Mouse (Mus musculus): Measurements from ENCODE around the gene Eml1. TPM values are rescaled to one million over a fixed set of nuclear protein-coding genes. Genes with fewer than 3 reads are reported as not detected.

The Eml1 gene
- total and polyA plus RNA-seq, 2 experiments from 2014 or later = 41.2 to 55.2 TPM

- H3K9me3 ChIP-seq (ENCODE audit: low read length) = no peaks in the 10 kb centered on the region
- no peaks in the 10 kb centered on the region for H3K4me1 ChIP-seq (ENCODE audit: insufficient read depth, low read length)
- 90% methylated on average over 3 of the region's 3 CpGs for WGBS
- H3K27ac ChIP-seq = no peak overlapping the region
- no peak overlapping the region for H3K4me3 ChIP-seq (ENCODE audit: low read length)
- no peak overlapping the region for H3K9ac ChIP-seq (replicated peaks; ENCODE audit: low read length)
- no peak for TF ChIP-seq CTCF (IDR thresholded peaks at IDR 0.05; ENCODE audit: low read depth)
- H3K36me3 ChIP-seq (ENCODE audit: insufficient read depth, low read length) = peaks cover 10% of the 10 kb centered on the region; the same call in 1 of the 2 replicates
- DNase-seq (ENCODE audit: low spot score) (no peak), ATAC-seq (no peak)
- no peak overlapping the region for H3K4me2 ChIP-seq (ENCODE audit: low read depth, low read length)
- H3K27me3 ChIP-seq (ENCODE audit: insufficient read depth, low read length) = no peaks in the 10 kb centered on the region
These were observed 103.7 kb downstream of the Eml1 start for GRCm38 (mm10) chr12:108474440-108474839.

GRCm38 (mm10) chr12:108478714-108479113, 108.0 kb downstream of the Eml1 start:
- TF ChIP-seq CTCF (IDR thresholded peaks at IDR 0.05; ENCODE audit: low read depth) = no peak
- DNase-seq (ENCODE audit: low spot score) (no peak), ATAC-seq (no peak)
- Histone ChIP-seq H3K4me3 (ENCODE audit: low read length) (no peak overlapping the region), H3K9me3 (ENCODE audit: low read length) (no peaks in the 10 kb centered on the region), H3K4me2 (ENCODE audit: low read depth, low read length) (no peak overlapping the region), H3K27me3 (ENCODE audit: insufficient read depth, low read length) (no peaks in the 10 kb centered on the region), H3K4me1 (ENCODE audit: insufficient read depth, low read length) (0 out of 2 replicates have a peak, but pooled peaks cover 2% of the 10 kb centered on the region), H3K27ac (no peak overlapping the region), H3K9ac (replicated peaks; ENCODE audit: low read length) (no peak overlapping the region), H3K36me3 (ENCODE audit: insufficient read depth, low read length) (0 out of 2 replicates have a peak, but pooled peaks cover 2% of the 10 kb centered on the region)
- 70% methylated on average over 5 of the region's 5 CpGs for WGBS

GRCm38 (mm10) chr12:108480704-108481365, 110.1 kb downstream of the Eml1 start:
- H3K36me3 ChIP-seq (ENCODE audit: insufficient read depth, low read length) = no peaks in the 10 kb centered on the region
- H3K4me1 ChIP-seq (ENCODE audit: insufficient read depth, low read length) = 0 out of 2 replicates have a peak, but pooled peaks cover 2% of the 10 kb centered on the region
- ATAC-seq (no peak), DNase-seq (ENCODE audit: low spot score) (no peak)
- TF ChIP-seq CTCF (IDR thresholded peaks at IDR 0.05; ENCODE audit: low read depth) = no peak
- H3K4me2 ChIP-seq (ENCODE audit: low read depth, low read length) = no peak overlapping the region
- 10% methylated on average over 9 of the region's 9 CpGs for WGBS
- H3K9ac ChIP-seq (replicated peaks; ENCODE audit: low read length) = no peak overlapping the region
- no peaks in the 10 kb centered on the region for H3K27me3 ChIP-seq (ENCODE audit: insufficient read depth, low read length)
- no peak overlapping the region for H3K4me3 ChIP-seq (ENCODE audit: low read length)
- no peak overlapping the region for H3K27ac ChIP-seq
- H3K9me3 ChIP-seq (ENCODE audit: low read length) = no peaks in the 10 kb centered on the region

GRCm38 (mm10) chr12:108489076-108489475, 118.3 kb downstream of the Eml1 start:
- DNase-seq (ENCODE audit: low spot score) (no peak), ATAC-seq (no peak)
- Histone ChIP-seq H3K4me2 (ENCODE audit: low read depth, low read length) (no peak overlapping the region), H3K27me3 (ENCODE audit: insufficient read depth, low read length) (no peaks in the 10 kb centered on the region), H3K27ac (no peak overlapping the region), H3K9ac (replicated peaks; ENCODE audit: low read length) (no peak overlapping the region), H3K9me3 (ENCODE audit: low read length) (no peaks in the 10 kb centered on the region), H3K36me3 (ENCODE audit: insufficient read depth, low read length) (no peaks in the 10 kb centered on the region), H3K4me3 (ENCODE audit: low read length) (no peak overlapping the region), H3K4me1 (ENCODE audit: insufficient read depth, low read length) (no peaks in the 10 kb centered on the region; the same call in 1 of the 2 replicates)
- 81% methylated on average over 5 of the region's 5 CpGs for WGBS
- TF ChIP-seq CTCF (IDR thresholded peaks at IDR 0.05; ENCODE audit: low read depth) = no peak

GRCm38 (mm10) chr12:108489741-108490140, 119.0 kb downstream of the Eml1 start:
- Histone ChIP-seq H3K9me3 (ENCODE audit: low read length) (no peaks in the 10 kb centered on the region), H3K9ac (replicated peaks; ENCODE audit: low read length) (no peak overlapping the region), H3K27me3 (ENCODE audit: insufficient read depth, low read length) (no peaks in the 10 kb centered on the region), H3K4me2 (ENCODE audit: low read depth, low read length) (no peak overlapping the region), H3K36me3 (ENCODE audit: insufficient read depth, low read length) (no peaks in the 10 kb centered on the region), H3K27ac (no peak overlapping the region), H3K4me1 (ENCODE audit: insufficient read depth, low read length) (no peaks in the 10 kb centered on the region; the same call in 1 of the 2 replicates), H3K4me3 (ENCODE audit: low read length) (no peak overlapping the region)
- ATAC-seq = no peak
- TF ChIP-seq CTCF (IDR thresholded peaks at IDR 0.05; ENCODE audit: low read depth) = no peak
- DNase-seq (ENCODE audit: low spot score) = peak; percentile 22
- 23% methylated on average over 2 of the region's 2 CpGs for WGBS

GRCm38 (mm10) chr12:108490336-108490735, 119.6 kb downstream of the Eml1 start:
- H3K4me3 ChIP-seq (ENCODE audit: low read length) = no peak overlapping the region
- no peak overlapping the region for H3K9ac ChIP-seq (replicated peaks; ENCODE audit: low read length)
- DNase-seq (ENCODE audit: low spot score) = no peak
- H3K4me1 ChIP-seq (ENCODE audit: insufficient read depth, low read length) = no peaks in the 10 kb centered on the region; the same call in 1 of the 2 replicates
- no peaks in the 10 kb centered on the region for H3K27me3 ChIP-seq (ENCODE audit: insufficient read depth, low read length)
- no peaks in the 10 kb centered on the region for H3K9me3 ChIP-seq (ENCODE audit: low read length)
- H3K27ac ChIP-seq = peak overlapping the region; percentile 29
- WGBS = 76% methylated on average over 6 of the region's 6 CpGs
- TF ChIP-seq CTCF (IDR thresholded peaks at IDR 0.05; ENCODE audit: low read depth) = no peak
- H3K36me3 ChIP-seq (ENCODE audit: insufficient read depth, low read length) = no peaks in the 10 kb centered on the region
- ATAC-seq = no peak
- no peak overlapping the region for H3K4me2 ChIP-seq (ENCODE audit: low read depth, low read length)

GRCm38 (mm10) chr12:108490954-108491353, 120.2 kb downstream of the Eml1 start:
- WGBS = 41% methylated on average over 7 of the region's 7 CpGs
- H3K27ac ChIP-seq = peak overlapping the region; percentile 29
- no peak overlapping the region for H3K9ac ChIP-seq (replicated peaks; ENCODE audit: low read length)
- no peak overlapping the region for H3K4me2 ChIP-seq (ENCODE audit: low read depth, low read length)
- no peaks in the 10 kb centered on the region for H3K9me3 ChIP-seq (ENCODE audit: low read length)
- ATAC-seq (peak; percentile 28), DNase-seq (ENCODE audit: low spot score) (peak; percentile 77)
- H3K4me1 ChIP-seq (ENCODE audit: insufficient read depth, low read length) = no peaks in the 10 kb centered on the region; the same call in 1 of the 2 replicates
- no peaks in the 10 kb centered on the region for H3K27me3 ChIP-seq (ENCODE audit: insufficient read depth, low read length)
- peak; percentile 78 for TF ChIP-seq CTCF (IDR thresholded peaks at IDR 0.05; ENCODE audit: low read depth)
- no peaks in the 10 kb centered on the region for H3K36me3 ChIP-seq (ENCODE audit: insufficient read depth, low read length)
- no peak overlapping the region for H3K4me3 ChIP-seq (ENCODE audit: low read length)

Data from hindbrain, postnatal 0 days (tissue).